Mouse (Mus musculus) hindbrain, embryonic 12.5 days (tissue): ENCODE results near the gene Gm28308. TPM values are rescaled to one million over a fixed set of nuclear protein-coding genes. Genes with fewer than 3 reads are reported as not detected.

ENCODE experiments used
- ATAC-seq: fragments of 200-750 bp; cut with Nextera tagmentation; 2 replicates; pipeline ENCODE4 v1.8.0; 2017; ENCODE audit warnings: moderate TSS enrichment; ENCODE audit not compliant: low FRiP score
- H3K27ac ChIP-seq: fragments of 300-500 bp; sonication (generic); 2 replicates; pipeline ENCODE4 v1.5.1; 2016; ENCODE audit warnings: mild to moderate bottlenecking
- H3K27me3 ChIP-seq: fragments of 300-500 bp; sonication (generic); 2 replicates; pipeline ENCODE4 v1.6.1; 2016; ENCODE audit warnings: mild to moderate bottlenecking
- H3K36me3 ChIP-seq: fragments of 300-500 bp; sonication (generic); 2 replicates; pipeline ENCODE4 v1.6.1; 2016; ENCODE audit warnings: mild to moderate bottlenecking
- H3K4me1 ChIP-seq: fragments of 300-500 bp; sonication (generic); 2 replicates; pipeline ENCODE4 v1.6.1; 2016
- H3K4me2 ChIP-seq: fragments of 300-500 bp; sonication (generic); replicated peaks from 2 replicates; pipeline ENCODE4 v1.6.1; 2016; ENCODE audit warnings: mild to moderate bottlenecking
- H3K4me3 ChIP-seq: fragments of 300-500 bp; sonication (generic); 2 replicates; pipeline ENCODE4 v1.5.1; 2016; ENCODE audit warnings: mild to moderate bottlenecking
- H3K9ac ChIP-seq: fragments of 300-500 bp; sonication (generic); 2 replicates; pipeline ENCODE4 v1.6.1; 2016; ENCODE audit warnings: mild to moderate bottlenecking, moderate library complexity
- H3K9me3 ChIP-seq: fragments of 300-500 bp; sonication (generic); replicated peaks from 2 replicates; pipeline ENCODE4 v1.6.1; 2016; ENCODE audit warnings: mild to moderate bottlenecking
- WGBS: fragments of 180-500 bp; shearing (Covaris S2); methylation state at CpG from one replicate; pipeline ENCODE4 v1.1.7; 2016; 5-methylcytosine and 5-hydroxymethylcytosine counted together
- polyA plus RNA-seq: library from polyadenylated mRNA; unstranded; fragments of >200 nt; fragmentation: Nextera tagmentation; extraction: Ambion mirVana; gene quantifications from 2 replicates; pipeline ENCODE4 v1.2.1, GENCODE M21; 2016

The Gm28308 gene
- polyA plus RNA-seq, 1 experiment from 2014 or later: not detected

GRCm38 (mm10) chr6:52234428-52235140 is 21.4 kb upstream of the Gm28308 start:
- Histone ChIP-seq H3K4me2 (no peak overlapping the region), H3K27ac (no peak overlapping the region), H3K4me3 (0 out of 2 replicates have a peak overlapping the region, but pooled peaks have one; percentile 6), H3K4me1 (no peaks in the 10 kb centered on the region), H3K36me3 (no peaks in the 10 kb centered on the region), H3K9ac (no peak overlapping the region), H3K9me3 (no peaks in the 10 kb centered on the region), H3K27me3 (peaks cover 94% of the 10 kb centered on the region)
- no peak for ATAC-seq
- 1% methylated on average over 50 of the region's 68 CpGs for WGBS

GRCm38 (mm10) chr6:52233546-52234427 is 20.6 kb upstream of the Gm28308 start:
- WGBS: 1% methylated on average over 70 of the region's 70 CpGs
- H3K9me3 ChIP-seq: no peaks in the 10 kb centered on the region
- ATAC-seq: no peak
- H3K9ac ChIP-seq: no peak overlapping the region
- no peaks in the 10 kb centered on the region for H3K36me3 ChIP-seq
- no peak overlapping the region for H3K4me3 ChIP-seq
- H3K4me2 ChIP-seq: no peak overlapping the region
- H3K4me1 ChIP-seq: no peaks in the 10 kb centered on the region
- peaks cover 94% of the 10 kb centered on the region for H3K27me3 ChIP-seq
- H3K27ac ChIP-seq: no peak overlapping the region

GRCm38 (mm10) chr6:52232984-52233545 is 19.9 kb upstream of the Gm28308 start:
- no peak for ATAC-seq
- Histone ChIP-seq H3K4me3 (no peak overlapping the region), H3K9ac (no peak overlapping the region), H3K4me1 (no peaks in the 10 kb centered on the region), H3K27me3 (peaks cover 94% of the 10 kb centered on the region), H3K9me3 (no peaks in the 10 kb centered on the region), H3K4me2 (no peak overlapping the region), H3K36me3 (no peaks in the 10 kb centered on the region), H3K27ac (no peak overlapping the region)
- WGBS: 2% methylated on average over 23 of the region's 23 CpGs

- Histone ChIP-seq H3K36me3 (no peaks in the 10 kb centered on the region), H3K9me3 (no peaks in the 10 kb centered on the region), H3K4me3 (no peak overlapping the region), H3K4me1 (no peaks in the 10 kb centered on the region), H3K27ac (no peak overlapping the region), H3K4me2 (no peak overlapping the region), H3K27me3 (peaks cover 94% of the 10 kb centered on the region), H3K9ac (no peak overlapping the region)
- ATAC-seq: no peak
- WGBS: under 1% methylated on average over 18 of the region's 18 CpGs
Measured at GRCm38 (mm10) chr6:52232568-52232965, 19.4 kb upstream of the Gm28308 start.

GRCm38 (mm10) chr6:52231885-52232567 is 18.9 kb upstream of the Gm28308 start:
- Histone ChIP-seq H3K9ac (no peak overlapping the region), H3K36me3 (no peaks in the 10 kb centered on the region), H3K4me3 (no peak overlapping the region), H3K9me3 (no peaks in the 10 kb centered on the region), H3K27me3 (peaks cover 94% of the 10 kb centered on the region), H3K4me2 (no peak overlapping the region), H3K27ac (no peak overlapping the region), H3K4me1 (no peaks in the 10 kb centered on the region)
- ATAC-seq: no peak
- 1% methylated on average over 18 of the region's 18 CpGs for WGBS

GRCm38 (mm10) chr6:52230516-52231165 is 17.5 kb upstream of the Gm28308 start, which contains the start of gene Hoxa9:
Gene Hoxa9, minus strand, starts transcription at chr6:52231089.
- Histone ChIP-seq H3K27ac (no peak within 1 kb of the TSS), H3K9ac (no peak within 1 kb of the TSS)
- no peak for ATAC-seq

GRCm38 (mm10) chr6:52229558-52230416 is 16.6 kb upstream of the Gm28308 start:
- ATAC-seq: no peak
- H3K4me2 ChIP-seq: no peak overlapping the region
- no peak overlapping the region for H3K27ac ChIP-seq
- H3K9ac ChIP-seq: no peak overlapping the region
- H3K4me3 ChIP-seq: no peak overlapping the region
- WGBS: 1% methylated on average over 44 of the region's 44 CpGs
- no peaks in the 10 kb centered on the region for H3K36me3 ChIP-seq
- H3K27me3 ChIP-seq: peaks cover 94% of the 10 kb centered on the region
- H3K4me1 ChIP-seq: 0 out of 2 replicates have a peak, but pooled peaks cover 4% of the 10 kb centered on the region
- H3K9me3 ChIP-seq: no peaks in the 10 kb centered on the region

More at GRCm38 (mm10) chr6:52230516-52231165, 17.5 kb upstream of the Gm28308 start, which contains the start of gene Hoxa9:
- H3K9me3 ChIP-seq: no peaks in the 10 kb centered on the region
- H3K4me2 ChIP-seq: no peak within 1 kb of the TSS
- H3K27me3 ChIP-seq: peaks cover 94% of the 10 kb centered on the region
- H3K4me3 ChIP-seq: no peak within 1 kb of the TSS
- WGBS: 4% methylated on average over 19 of the region's 36 CpGs
- H3K4me1 ChIP-seq: 0 out of 2 replicates have a peak, but pooled peaks cover 3% of the 10 kb centered on the region
- H3K36me3 ChIP-seq: no peaks in the 10 kb centered on the region

- Histone ChIP-seq H3K4me2 (no peak overlapping the region), H3K9me3 (no peaks in the 10 kb centered on the region), H3K27ac (no peak overlapping the region), H3K4me1 (0 out of 2 replicates have a peak, but pooled peaks cover 4% of the 10 kb centered on the region), H3K27me3 (peaks cover 94% of the 10 kb centered on the region), H3K9ac (no peak overlapping the region), H3K36me3 (no peaks in the 10 kb centered on the region), H3K4me3 (no peak overlapping the region)
- no peak for ATAC-seq
- WGBS: 1% methylated on average over 38 of the region's 38 CpGs
Measured at GRCm38 (mm10) chr6:52228475-52229465, 15.6 kb upstream of the Gm28308 start.

GRCm38 (mm10) chr6:52227470-52228222 is 14.5 kb upstream of the Gm28308 start:
- WGBS: 4% methylated on average over 11 of the region's 11 CpGs
- H3K27me3 ChIP-seq: peaks cover 94% of the 10 kb centered on the region

More at GRCm38 (mm10) chr6:52227470-52228222, 14.5 kb upstream of the Gm28308 start:
- H3K36me3 ChIP-seq: no peaks in the 10 kb centered on the region
- no peak overlapping the region for H3K4me3 ChIP-seq
- no peak overlapping the region for H3K27ac ChIP-seq
- ATAC-seq: no peak
- H3K4me2 ChIP-seq: no peak overlapping the region
- no peaks in the 10 kb centered on the region for H3K9me3 ChIP-seq
- H3K9ac ChIP-seq: no peak overlapping the region
- 0 out of 2 replicates have a peak, but pooled peaks cover 4% of the 10 kb centered on the region for H3K4me1 ChIP-seq
